Mouse (Mus musculus) embryonic facial prominence, embryonic 12.5 days (tissue): ENCODE data around the gene Ttc28. TPM values are rescaled to one million over a fixed set of nuclear protein-coding genes. Genes with fewer than 3 reads are reported as not detected.

Experiments used
- ATAC-seq: fragments of 200-750 bp; cut with Nextera tagmentation; 2 replicates; pipeline ENCODE4 v1.8.0; 2017; ENCODE audit not compliant: insufficient number of reproducible peaks, insufficient read depth, low FRiP score, low TSS enrichment
- H3K27ac ChIP-seq: fragments of 300-500 bp; sonication (generic); 2 replicates; pipeline ENCODE4 v1.5.1; 2016; ENCODE audit warnings: mild to moderate bottlenecking
- H3K27me3 ChIP-seq: fragments of 300-500 bp; sonication (generic); 2 replicates; pipeline ENCODE4 v1.6.1; 2016; ENCODE audit warnings: mild to moderate bottlenecking, moderate library complexity
- H3K36me3 ChIP-seq: fragments of 300-500 bp; sonication (generic); 2 replicates; pipeline ENCODE4 v1.6.1; 2016; ENCODE audit warnings: mild to moderate bottlenecking
- H3K4me1 ChIP-seq: fragments of 300-500 bp; sonication (generic); 2 replicates; pipeline ENCODE4 v1.6.1; 2016
- H3K4me2 ChIP-seq: fragments of 300-500 bp; sonication (generic); replicated peaks from 2 replicates; pipeline ENCODE4 v1.6.1; 2016; ENCODE audit warnings: mild to moderate bottlenecking, moderate library complexity
- H3K4me3 ChIP-seq: fragments of 300-500 bp; sonication (generic); 2 replicates; pipeline ENCODE4 v1.5.1; 2016; ENCODE audit warnings: mild to moderate bottlenecking
- H3K9ac ChIP-seq: fragments of 300-500 bp; sonication (generic); 2 replicates; pipeline ENCODE4 v1.6.1; 2016; ENCODE audit warnings: mild to moderate bottlenecking, moderate library complexity
- H3K9me3 ChIP-seq: fragments of 300-500 bp; sonication (generic); 2 replicates; pipeline ENCODE4 v1.6.1; 2016; ENCODE audit warnings: mild to moderate bottlenecking, moderate library complexity
- WGBS: fragments of 180-500 bp; shearing (Covaris S2); methylation state at CpG from one replicate; pipeline ENCODE4 v1.1.7; 2016; 5-methylcytosine and 5-hydroxymethylcytosine counted together
- polyA plus RNA-seq: library from polyadenylated mRNA; unstranded; fragments of >200 nt; fragmentation: Nextera tagmentation; extraction: Ambion mirVana; gene quantifications from 2 replicates; pipeline ENCODE4 v1.2.1, GENCODE M21; 2016

Gene Ttc28
- polyA plus RNA-seq, 1 experiment from 2014 or later: 21.2 TPM

GRCm38 (mm10) chr5:111125746-111126145 is 246.1 kb downstream of the Ttc28 start:
- WGBS: 87% methylated on average over 12 of the region's 12 CpGs

GRCm38 (mm10) chr5:111127786-111128185 is 248.2 kb downstream of the Ttc28 start:
- 0 out of 2 replicates have a peak, but pooled peaks cover 3% of the 10 kb centered on the region for H3K4me1 ChIP-seq
- H3K9me3 ChIP-seq: no peaks in the 10 kb centered on the region
- no peak overlapping the region for H3K4me3 ChIP-seq
- no peaks in the 10 kb centered on the region for H3K27me3 ChIP-seq
- 77% methylated on average over 5 of the region's 5 CpGs for WGBS
- H3K27ac ChIP-seq: no peak overlapping the region; the same call in 1 of the 2 replicates
- ATAC-seq: no peak
- H3K36me3 ChIP-seq: no peaks in the 10 kb centered on the region
- no peak overlapping the region for H3K4me2 ChIP-seq
- H3K9ac ChIP-seq: no peak overlapping the region

More at GRCm38 (mm10) chr5:111125746-111126145, 246.1 kb downstream of the Ttc28 start:
- Histone ChIP-seq H3K4me1 (0 out of 2 replicates have a peak, but pooled peaks cover 5% of the 10 kb centered on the region), H3K4me2 (no peak overlapping the region), H3K9ac (no peak overlapping the region), H3K9me3 (no peaks in the 10 kb centered on the region), H3K27me3 (no peaks in the 10 kb centered on the region), H3K36me3 (no peaks in the 10 kb centered on the region), H3K4me3 (no peak overlapping the region), H3K27ac (no peak overlapping the region)
- ATAC-seq: no peak

GRCm38 (mm10) chr5:111130121-111130520 is 250.5 kb downstream of the Ttc28 start:
- Histone ChIP-seq H3K4me3 (no peak overlapping the region), H3K36me3 (no peaks in the 10 kb centered on the region), H3K9ac (no peak overlapping the region), H3K4me2 (no peak overlapping the region), H3K27ac (no peak overlapping the region), H3K4me1 (no peaks in the 10 kb centered on the region), H3K27me3 (no peaks in the 10 kb centered on the region), H3K9me3 (no peaks in the 10 kb centered on the region)
- WGBS: 95% methylated on average over 8 of the region's 8 CpGs
- no peak for ATAC-seq

GRCm38 (mm10) chr5:111131561-111131960 is 252.0 kb downstream of the Ttc28 start:
- Histone ChIP-seq H3K27ac (no peak overlapping the region), H3K36me3 (no peaks in the 10 kb centered on the region), H3K9me3 (no peaks in the 10 kb centered on the region), H3K9ac (no peak overlapping the region), H3K4me1 (peaks cover 7% of the 10 kb centered on the region; the same call in 1 of the 2 replicates), H3K4me3 (no peak overlapping the region), H3K4me2 (no peak overlapping the region), H3K27me3 (no peaks in the 10 kb centered on the region)
- WGBS: 95% methylated on average over 18 of the region's 18 CpGs
- ATAC-seq: no peak

GRCm38 (mm10) chr5:111133150-111133549 is 253.5 kb downstream of the Ttc28 start:
- ATAC-seq: no peak
- 93% methylated on average over 5 of the region's 5 CpGs for WGBS

GRCm38 (mm10) chr5:111133754-111134153 is 254.2 kb downstream of the Ttc28 start:
- H3K4me2 ChIP-seq: no peak overlapping the region
- no peak overlapping the region for H3K27ac ChIP-seq
- H3K9me3 ChIP-seq: no peaks in the 10 kb centered on the region
- no peak for ATAC-seq
- 85% methylated on average over 7 of the region's 7 CpGs for WGBS
- H3K36me3 ChIP-seq: no peaks in the 10 kb centered on the region
- peaks cover 29% of the 10 kb centered on the region for H3K4me1 ChIP-seq
- no peaks in the 10 kb centered on the region for H3K27me3 ChIP-seq
- no peak overlapping the region for H3K9ac ChIP-seq
- H3K4me3 ChIP-seq: no peak overlapping the region

More at GRCm38 (mm10) chr5:111133150-111133549, 253.5 kb downstream of the Ttc28 start:
- Histone ChIP-seq H3K4me3 (no peak overlapping the region), H3K4me2 (no peak overlapping the region), H3K9ac (no peak overlapping the region), H3K36me3 (no peaks in the 10 kb centered on the region), H3K27ac (no peak overlapping the region), H3K4me1 (peaks cover 23% of the 10 kb centered on the region), H3K27me3 (no peaks in the 10 kb centered on the region), H3K9me3 (no peaks in the 10 kb centered on the region)

GRCm38 (mm10) chr5:111137283-111137682 is 257.7 kb downstream of the Ttc28 start:
- Histone ChIP-seq H3K4me1 (peaks cover 56% of the 10 kb centered on the region), H3K9ac (no peak overlapping the region), H3K4me2 (peak overlapping the region; percentile 28; the same call in 1 of the 2 replicates), H3K9me3 (no peaks in the 10 kb centered on the region), H3K36me3 (no peaks in the 10 kb centered on the region), H3K27me3 (no peaks in the 10 kb centered on the region), H3K4me3 (no peak overlapping the region), H3K27ac (peak overlapping the region; percentile 66; the same call in 1 of the 2 replicates)
- 30% methylated on average over 6 of the region's 6 CpGs for WGBS
- ATAC-seq: no peak

GRCm38 (mm10) chr5:111137742-111138141 is 258.1 kb downstream of the Ttc28 start:
- 21% methylated on average over 13 of the region's 13 CpGs for WGBS
- no peaks in the 10 kb centered on the region for H3K27me3 ChIP-seq
- no peak for ATAC-seq

GRCm38 (mm10) chr5:111138239-111138833 is 258.7 kb downstream of the Ttc28 start:
- H3K36me3 ChIP-seq: no peaks in the 10 kb centered on the region
- peak overlapping the region; percentile 28; the same call in 1 of the 2 replicates for H3K4me2 ChIP-seq
- H3K4me1 ChIP-seq: peaks cover 56% of the 10 kb centered on the region
- no peaks in the 10 kb centered on the region for H3K27me3 ChIP-seq
- H3K9me3 ChIP-seq: no peaks in the 10 kb centered on the region
- H3K9ac ChIP-seq: no peak overlapping the region
- 25% methylated on average over 11 of the region's 11 CpGs for WGBS
- peak overlapping the region; percentile 66; the same call in 1 of the 2 replicates for H3K27ac ChIP-seq
- no peak overlapping the region for H3K4me3 ChIP-seq
- no peak for ATAC-seq

More at GRCm38 (mm10) chr5:111137742-111138141, 258.1 kb downstream of the Ttc28 start:
- Histone ChIP-seq H3K9ac (no peak overlapping the region), H3K4me2 (peak overlapping the region; percentile 28), H3K36me3 (no peaks in the 10 kb centered on the region), H3K9me3 (no peaks in the 10 kb centered on the region), H3K4me3 (no peak overlapping the region), H3K4me1 (peaks cover 56% of the 10 kb centered on the region), H3K27ac (peak overlapping the region; percentile 66; the same call in 1 of the 2 replicates)

GRCm38 (mm10) chr5:111138927-111139565 is 259.4 kb downstream of the Ttc28 start:
- no peaks in the 10 kb centered on the region for H3K27me3 ChIP-seq
- no peak overlapping the region for H3K4me2 ChIP-seq
- H3K27ac ChIP-seq: peak overlapping the region; percentile 66
- no peaks in the 10 kb centered on the region for H3K36me3 ChIP-seq
- no peaks in the 10 kb centered on the region for H3K9me3 ChIP-seq
- peaks cover 56% of the 10 kb centered on the region for H3K4me1 ChIP-seq
- WGBS: 46% methylated on average over 7 of the region's 7 CpGs
- no peak overlapping the region for H3K4me3 ChIP-seq
- ATAC-seq: no peak
- H3K9ac ChIP-seq: no peak overlapping the region

GRCm38 (mm10) chr5:111139622-111140021 is 260.0 kb downstream of the Ttc28 start:
- H3K4me2 ChIP-seq: no peak overlapping the region
- no peaks in the 10 kb centered on the region for H3K27me3 ChIP-seq
- no peaks in the 10 kb centered on the region for H3K36me3 ChIP-seq
- 35% methylated on average over 14 of the region's 14 CpGs for WGBS
- no peak overlapping the region for H3K9ac ChIP-seq
- H3K27ac ChIP-seq: peak overlapping the region; percentile 66
- H3K9me3 ChIP-seq: no peaks in the 10 kb centered on the region
- peaks cover 56% of the 10 kb centered on the region for H3K4me1 ChIP-seq
- no peak overlapping the region for H3K4me3 ChIP-seq
- no peak for ATAC-seq
